Mouse (Mus musculus) lung, postnatal 4 days (tissue): ENCODE measurements around the gene Egr4.

Experiments used
- DNase-seq, 2 experiments: peaks; one replicate each; pipeline ENCODE4 v3.0.0; 2021

Egr4 gene

GRCm38 (mm10) chr6:85491606-85492005 lies 21.8 kb downstream of the Egr4 start:
- no peak for DNase-seq

GRCm38 (mm10) chr6:85490252-85490651 lies 23.1 kb downstream of the Egr4 start:
- no peak for DNase-seq

DNA sequence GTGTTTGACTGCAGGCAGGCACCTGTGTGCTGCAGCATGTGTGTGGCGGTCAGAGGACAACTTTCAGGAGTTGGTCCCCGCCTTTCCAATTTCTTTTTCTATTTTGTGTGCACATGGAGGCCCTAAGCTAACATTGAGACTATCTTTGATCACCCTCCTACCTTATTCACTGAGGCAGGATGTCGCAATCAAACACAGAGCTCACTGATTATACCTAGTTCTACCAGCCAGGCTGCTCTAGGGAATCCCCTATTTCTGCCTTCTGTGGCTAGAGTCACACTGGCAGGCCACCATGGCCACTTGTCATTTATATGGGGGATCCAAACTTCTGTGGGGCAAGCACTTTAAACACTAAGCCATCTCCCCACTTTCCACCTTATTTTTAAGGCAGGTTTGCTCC lies 23.7 kb downstream of the Egr4 start:
- DNase-seq, result no peak

DNA sequence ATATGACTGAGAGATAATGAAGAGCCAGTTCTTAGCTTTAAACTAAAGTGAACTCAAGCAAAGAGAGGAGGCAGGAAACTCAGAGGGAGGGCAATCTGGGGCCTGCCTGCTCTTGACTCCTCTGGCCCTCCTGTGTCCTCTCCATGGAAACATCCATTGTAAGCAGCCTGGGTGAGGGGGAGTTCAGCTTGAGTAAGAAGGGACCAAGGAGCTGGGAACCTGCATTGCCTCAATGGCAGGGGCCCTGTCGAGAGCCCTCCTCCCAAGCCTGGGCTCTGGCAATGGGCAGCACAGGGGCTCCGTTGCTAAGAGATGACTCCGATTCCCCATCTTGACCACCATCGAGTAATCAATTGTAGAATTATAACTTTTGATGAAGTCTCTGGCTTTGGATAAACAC lies 24.9 kb downstream of the Egr4 start:
- DNase-seq, result no peak

GRCm38 (mm10) chr6:85485738-85486137 lies 27.7 kb downstream of the Egr4 start:
- no peak for DNase-seq

GRCm38 (mm10) chr6:85483843-85484721 lies 29.3 kb downstream of the Egr4 start:
- DNase-seq, result no peak

GRCm38 (mm10) chr6:85480685-85481084 lies 32.7 kb downstream of the Egr4 start:
- no peak for DNase-seq

GRCm38 (mm10) chr6:85479979-85480378 lies 33.4 kb downstream of the Egr4 start:
- DNase-seq, result no peak

GRCm38 (mm10) chr6:85478416-85478815 lies 35.0 kb downstream of the Egr4 start:
- DNase-seq, result no peak

DNA sequence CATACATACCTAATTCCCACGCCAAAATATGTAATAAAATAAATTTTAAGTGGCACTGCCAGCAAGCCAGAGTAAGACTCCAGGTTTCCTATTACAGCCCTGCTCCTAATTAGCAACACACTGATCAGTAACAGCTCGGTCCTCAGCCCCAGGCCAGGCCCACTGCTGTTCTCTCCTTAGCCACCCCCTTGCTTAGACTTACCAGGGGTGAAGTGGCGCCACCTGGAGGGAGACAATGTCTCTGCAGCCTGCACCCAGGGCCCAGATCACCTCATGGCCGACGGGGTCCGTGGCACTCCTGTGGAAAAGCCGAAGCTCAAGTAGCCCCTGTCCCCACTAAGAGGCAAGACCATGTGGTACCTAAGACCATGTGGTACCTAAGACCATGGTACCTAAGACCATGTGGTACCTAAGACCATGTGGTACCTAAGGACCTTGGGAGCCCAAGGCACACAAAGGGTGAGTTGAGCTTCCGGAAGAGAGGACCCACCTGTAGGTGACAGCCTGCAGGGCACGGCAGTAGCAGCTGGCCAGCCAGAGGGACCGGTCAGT lies 35.9 kb downstream of the Egr4 start:
- DNase-seq, result peak; percentile 23 to 29

DNA sequence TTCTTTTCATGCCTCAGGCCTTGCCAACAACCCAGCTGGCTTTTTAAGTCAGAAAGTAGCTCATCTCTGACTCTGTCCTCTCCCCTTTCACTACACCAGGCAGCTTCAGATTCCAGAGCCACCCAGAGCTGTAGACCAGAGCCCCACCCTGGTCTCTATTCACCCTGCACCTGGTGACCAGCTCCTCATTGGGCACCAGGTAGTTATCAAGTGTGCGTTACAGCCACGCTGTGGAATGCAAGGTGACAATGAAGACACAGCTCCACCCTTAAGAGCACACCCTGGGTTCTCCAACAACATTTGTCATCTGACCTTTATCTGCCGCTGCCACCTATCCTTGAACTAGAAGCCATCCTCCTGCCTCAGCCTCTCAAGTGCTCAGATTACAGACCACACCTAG lies 37.8 kb downstream of the Egr4 start:
- no peak for DNase-seq

- no peak for DNase-seq
These were observed 40.8 kb downstream of the Egr4 start for GRCm38 (mm10) chr6:85472542-85472941.

DNA sequence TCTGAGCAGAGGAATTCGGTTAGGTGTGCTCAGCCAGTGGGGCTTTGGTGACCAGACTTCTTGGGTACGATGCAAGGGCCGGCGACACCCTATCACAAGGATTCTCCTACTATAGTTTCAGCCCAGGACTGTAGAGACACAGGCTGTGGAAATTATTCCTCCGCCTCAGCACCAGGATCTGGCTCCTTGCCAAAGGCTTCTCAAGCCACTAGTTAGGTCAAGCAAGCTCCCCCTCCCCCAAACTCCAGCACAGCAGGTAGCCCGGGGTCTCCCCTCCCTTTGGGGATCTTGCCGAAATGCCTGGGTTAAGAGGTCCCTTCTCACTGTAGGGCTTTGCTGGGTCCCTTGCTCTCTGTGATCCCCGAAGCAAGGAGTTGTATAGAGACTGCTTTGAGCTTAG lies 41.4 kb downstream of the Egr4 start:
- DNase-seq, result no peak

GRCm38 (mm10) chr6:85469660-85470430 lies 43.5 kb downstream of the Egr4 start:
- DNase-seq, result no peak

- no peak for DNase-seq
These were observed 48.0 kb downstream of the Egr4 start for GRCm38 (mm10) chr6:85465381-85465780.
